Mouse (Mus musculus): ENCODE data around the gene Ank2. TPM values are rescaled to one million over a fixed set of nuclear protein-coding genes. Genes with fewer than 3 reads are reported as not detected.

Ank2 gene
- polyA plus RNA-seq, 1 experiment: 52.1 TPM

DNA sequence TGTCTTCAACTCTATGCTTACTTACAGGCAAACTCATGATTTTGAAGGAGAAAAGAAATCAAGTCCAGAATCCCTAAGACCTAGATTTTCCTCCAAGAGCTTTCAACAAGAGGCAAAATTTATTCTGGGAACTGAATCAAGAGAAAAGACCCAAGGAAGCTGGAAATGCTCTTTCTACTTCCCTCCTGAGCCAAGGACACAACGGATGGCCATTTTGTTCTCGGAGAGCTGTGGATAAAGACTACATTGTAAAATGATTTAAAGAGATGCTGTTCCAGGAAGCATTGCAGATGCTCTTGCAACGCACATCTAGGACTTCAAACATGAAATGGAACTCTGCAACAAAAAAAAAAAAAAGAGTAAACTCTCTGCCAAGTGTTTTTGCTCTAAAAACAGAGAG is 481.6 kb downstream of the Ank2 start:
- Histone ChIP-seq H3K36me3 (ENCODE audit: control insufficient read depth, insufficient read depth, low read length) (no peaks in the 10 kb centered on the region), H3K27me3 (ENCODE audit: control insufficient read depth, insufficient read depth, low read length) (no peaks in the 10 kb centered on the region), H3K4me3 (ENCODE audit: control insufficient read depth, low read depth, low read length) (no peak overlapping the region), H3K27ac (ENCODE audit: control insufficient read depth, insufficient read depth, low read depth, low read length) (no peak overlapping the region), H3K4me1 (ENCODE audit: control insufficient read depth, insufficient read depth, low read length) (no peaks in the 10 kb centered on the region)
- TF ChIP-seq POLR2A (IDR thresholded peaks at IDR 0.05; ENCODE audit: control insufficient read depth, low read depth, low read length) (no peak), CTCF (IDR thresholded peaks at IDR 0.05; ENCODE audit: control insufficient read depth, insufficient read depth, insufficient replicate concordance, low read depth, low read length) (no peak)

DNA sequence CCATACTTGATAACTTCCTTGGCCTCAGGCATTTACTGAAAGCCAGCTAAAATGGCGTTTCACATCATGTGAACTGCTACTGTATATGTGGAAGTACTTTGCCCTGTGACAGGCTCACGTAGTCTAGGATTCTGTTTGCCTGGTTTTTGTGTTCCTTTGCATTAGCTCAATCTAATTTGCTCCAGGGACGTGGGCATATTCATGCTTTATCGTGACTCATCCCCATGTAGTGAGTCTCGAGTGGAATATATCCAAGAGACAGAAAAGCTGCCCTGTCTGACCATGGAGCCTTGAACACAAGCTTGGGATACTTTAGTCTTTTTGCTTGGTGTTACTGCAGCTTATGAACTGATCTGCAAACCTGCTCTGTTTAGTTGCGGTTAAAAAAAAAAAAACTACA is 483.6 kb downstream of the Ank2 start:
- H3K4me1 ChIP-seq (ENCODE audit: control insufficient read depth, insufficient read depth, low read length): no peaks in the 10 kb centered on the region
- no peaks in the 10 kb centered on the region for H3K36me3 ChIP-seq (ENCODE audit: control insufficient read depth, insufficient read depth, low read length)
- no peaks in the 10 kb centered on the region for H3K27me3 ChIP-seq (ENCODE audit: control insufficient read depth, insufficient read depth, low read length)
- H3K27ac ChIP-seq (ENCODE audit: control insufficient read depth, insufficient read depth, low read depth, low read length): no peak overlapping the region
- no peak for TF ChIP-seq CTCF (IDR thresholded peaks at IDR 0.05; ENCODE audit: control insufficient read depth, insufficient read depth, insufficient replicate concordance, low read depth, low read length)
- TF ChIP-seq POLR2A (IDR thresholded peaks at IDR 0.05; ENCODE audit: control insufficient read depth, low read depth, low read length): no peak
- no peak overlapping the region for H3K4me3 ChIP-seq (ENCODE audit: control insufficient read depth, low read depth, low read length)

DNA sequence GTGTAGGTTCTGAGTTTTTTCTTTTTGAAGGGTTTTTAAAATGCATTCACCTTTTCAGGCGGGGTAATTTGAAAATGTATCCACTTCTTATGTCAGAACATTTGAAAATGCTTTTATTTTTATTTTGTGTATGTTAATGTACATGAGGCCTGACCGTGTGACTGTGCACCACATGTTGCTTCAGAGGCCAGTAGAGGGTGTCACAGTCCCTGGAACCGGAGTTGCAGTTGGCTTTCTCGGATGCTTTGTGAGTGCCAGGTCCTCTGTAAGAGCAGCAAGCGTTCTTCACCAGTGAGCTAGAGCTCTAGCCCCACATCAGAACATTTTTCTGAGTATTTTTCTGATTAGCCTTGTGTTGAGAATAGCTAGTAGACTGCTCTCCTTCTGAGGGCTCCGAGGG is 484.0 kb downstream of the Ank2 start:
- TF ChIP-seq CTCF (IDR thresholded peaks at IDR 0.05; ENCODE audit: control insufficient read depth, insufficient read depth, insufficient replicate concordance, low read depth, low read length): no peak
- TF ChIP-seq POLR2A (IDR thresholded peaks at IDR 0.05; ENCODE audit: control insufficient read depth, low read depth, low read length): no peak
- H3K36me3 ChIP-seq (ENCODE audit: control insufficient read depth, insufficient read depth, low read length): no peaks in the 10 kb centered on the region
- H3K27ac ChIP-seq (ENCODE audit: control insufficient read depth, insufficient read depth, low read depth, low read length): no peak overlapping the region
- no peaks in the 10 kb centered on the region for H3K27me3 ChIP-seq (ENCODE audit: control insufficient read depth, insufficient read depth, low read length)
- no peak overlapping the region for H3K4me3 ChIP-seq (ENCODE audit: control insufficient read depth, low read depth, low read length)
- H3K4me1 ChIP-seq (ENCODE audit: control insufficient read depth, insufficient read depth, low read length): no peaks in the 10 kb centered on the region

DNA sequence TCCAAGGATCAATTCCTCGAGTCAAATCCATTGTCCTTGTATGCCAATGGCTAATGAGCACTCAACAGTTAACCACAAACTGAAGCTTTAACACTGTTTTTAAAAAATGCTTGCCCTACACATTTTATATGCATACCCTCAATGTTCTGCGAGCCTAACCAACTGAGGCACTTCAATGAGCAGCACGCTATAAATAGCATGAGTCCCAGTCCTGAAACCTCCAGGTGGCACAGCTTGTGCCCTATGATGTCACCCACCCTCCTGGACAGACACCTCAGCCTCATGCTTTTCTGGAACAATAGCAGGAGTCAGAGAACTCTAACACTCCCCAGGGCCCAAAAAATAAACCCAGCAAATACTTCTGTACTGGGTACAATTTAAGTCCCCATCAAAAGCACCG is 485.2 kb downstream of the Ank2 start:
- Histone ChIP-seq H3K4me1 (ENCODE audit: control insufficient read depth, insufficient read depth, low read length) (no peaks in the 10 kb centered on the region), H3K4me3 (ENCODE audit: control insufficient read depth, low read depth, low read length) (no peak overlapping the region), H3K27me3 (ENCODE audit: control insufficient read depth, insufficient read depth, low read length) (no peaks in the 10 kb centered on the region), H3K27ac (ENCODE audit: control insufficient read depth, insufficient read depth, low read depth, low read length) (no peak overlapping the region), H3K36me3 (ENCODE audit: control insufficient read depth, insufficient read depth, low read length) (no peaks in the 10 kb centered on the region)
- no peak for TF ChIP-seq POLR2A (IDR thresholded peaks at IDR 0.05; ENCODE audit: control insufficient read depth, low read depth, low read length)
- TF ChIP-seq CTCF (IDR thresholded peaks at IDR 0.05; ENCODE audit: control insufficient read depth, insufficient read depth, insufficient replicate concordance, low read depth, low read length): no peak

DNA sequence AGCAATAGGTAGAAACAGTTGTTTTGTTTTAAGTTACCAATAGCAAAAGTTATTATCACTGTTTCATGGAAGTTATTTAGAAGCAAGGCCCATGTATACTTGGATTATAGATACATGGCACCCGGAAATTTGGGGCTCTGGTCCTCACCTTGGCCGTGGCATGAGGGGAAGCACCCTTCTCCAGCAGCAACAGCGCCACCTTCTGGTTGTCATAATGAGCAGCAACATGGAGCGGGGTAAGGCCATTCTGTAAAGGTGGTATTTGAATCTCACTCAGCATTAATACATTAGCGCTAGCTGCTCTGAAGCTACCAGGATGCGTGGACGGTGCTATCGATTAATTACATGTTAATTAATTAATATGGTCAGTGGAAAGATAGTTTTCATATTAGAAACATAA is 486.6 kb downstream of the Ank2 start:
- no peak overlapping the region for H3K4me3 ChIP-seq (ENCODE audit: control insufficient read depth, low read depth, low read length)
- no peaks in the 10 kb centered on the region for H3K4me1 ChIP-seq (ENCODE audit: control insufficient read depth, insufficient read depth, low read length)
- H3K27ac ChIP-seq (ENCODE audit: control insufficient read depth, insufficient read depth, low read depth, low read length): no peak overlapping the region
- no peaks in the 10 kb centered on the region for H3K36me3 ChIP-seq (ENCODE audit: control insufficient read depth, insufficient read depth, low read length)
- no peaks in the 10 kb centered on the region for H3K27me3 ChIP-seq (ENCODE audit: control insufficient read depth, insufficient read depth, low read length)
- TF ChIP-seq CTCF (IDR thresholded peaks at IDR 0.05; ENCODE audit: control insufficient read depth, insufficient read depth, insufficient replicate concordance, low read depth, low read length) (peak; percentile 78; the same call in 1 of the 2 replicates), POLR2A (IDR thresholded peaks at IDR 0.05; ENCODE audit: control insufficient read depth, low read depth, low read length) (no peak)

DNA sequence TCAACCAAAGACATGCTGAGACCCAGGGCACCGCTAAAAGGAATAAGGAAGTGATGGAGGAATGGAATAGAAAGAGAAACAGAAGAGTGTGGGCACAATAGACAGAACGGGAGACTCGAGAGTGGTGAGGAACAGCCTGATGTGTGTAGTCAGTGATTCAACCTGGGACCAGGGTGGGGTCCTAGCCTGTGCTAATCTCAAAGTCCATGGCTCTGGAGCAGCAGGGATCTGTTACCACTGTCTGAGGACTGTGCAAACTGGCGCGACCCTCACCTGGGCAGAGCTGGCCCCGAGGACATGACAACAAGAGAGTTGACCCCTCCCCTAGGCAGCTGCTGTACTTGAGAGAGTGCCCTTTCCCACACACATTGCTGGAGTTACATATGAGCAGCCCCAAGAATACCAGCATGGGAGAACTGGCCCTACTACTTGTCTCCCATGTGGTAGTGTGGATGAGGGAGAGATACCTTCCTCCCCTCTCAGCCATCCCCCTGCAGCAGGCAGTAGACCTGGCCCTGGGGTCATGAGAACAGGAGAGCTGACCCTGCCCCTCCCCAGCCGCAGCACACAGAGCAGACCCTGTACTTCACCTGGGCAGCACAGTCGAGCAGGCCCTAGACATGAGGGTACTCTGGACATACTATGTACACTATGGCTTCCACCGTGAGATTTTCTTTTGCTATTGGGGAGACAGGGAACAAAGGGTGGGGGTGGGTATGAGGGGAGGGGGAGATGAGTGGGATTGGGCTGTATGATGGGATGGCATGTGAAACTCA is 493.1 kb downstream of the Ank2 start:
- no peaks in the 10 kb centered on the region for H3K27me3 ChIP-seq (ENCODE audit: control insufficient read depth, insufficient read depth, low read length)
- TF ChIP-seq POLR2A (IDR thresholded peaks at IDR 0.05; ENCODE audit: control insufficient read depth, low read depth, low read length) (no peak), CTCF (IDR thresholded peaks at IDR 0.05; ENCODE audit: control insufficient read depth, insufficient read depth, insufficient replicate concordance, low read depth, low read length) (no peak)
- no peaks in the 10 kb centered on the region for H3K4me1 ChIP-seq (ENCODE audit: control insufficient read depth, insufficient read depth, low read length)
- H3K27ac ChIP-seq (ENCODE audit: control insufficient read depth, insufficient read depth, low read depth, low read length): no peak overlapping the region
- no peak overlapping the region for H3K4me3 ChIP-seq (ENCODE audit: control insufficient read depth, low read depth, low read length)
- H3K36me3 ChIP-seq (ENCODE audit: control insufficient read depth, insufficient read depth, low read length): no peaks in the 10 kb centered on the region

DNA sequence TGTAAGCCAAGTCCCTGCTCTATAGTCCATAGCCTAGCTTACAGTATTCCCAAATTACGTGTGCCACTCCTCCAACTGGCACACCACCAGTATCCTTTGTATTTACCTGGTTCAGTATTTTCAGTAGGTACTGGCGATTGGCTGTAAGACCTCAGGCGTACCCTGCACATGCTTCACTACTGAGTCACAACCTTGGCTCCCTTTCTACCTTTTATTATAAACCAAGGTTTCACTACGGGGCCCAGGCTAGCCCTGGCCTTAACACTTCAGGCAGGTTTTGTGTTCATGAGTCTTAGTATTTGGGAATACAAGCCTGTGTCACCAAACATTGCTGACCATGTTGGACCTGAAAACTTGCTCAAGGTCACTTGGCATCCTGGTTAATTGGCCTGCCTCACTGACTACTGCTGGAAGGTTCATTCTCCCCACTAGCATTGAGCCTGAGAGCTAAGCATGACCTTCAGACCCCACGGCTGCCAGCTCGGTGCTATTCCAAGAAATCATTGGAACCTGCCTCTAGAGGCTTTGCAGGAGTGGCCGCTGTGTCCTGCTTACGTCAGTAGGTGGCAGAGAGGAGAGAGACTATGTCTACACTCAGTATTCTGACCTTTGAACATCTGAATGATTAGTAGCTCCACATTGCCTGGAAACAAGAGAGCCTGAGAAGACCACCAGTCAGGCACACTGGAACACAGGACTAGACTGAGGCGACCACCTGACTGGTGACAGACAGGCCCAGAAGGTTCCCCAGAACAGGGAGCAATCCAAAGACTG is 494.1 kb downstream of the Ank2 start:
- Histone ChIP-seq H3K27ac (ENCODE audit: control insufficient read depth, insufficient read depth, low read depth, low read length) (no peak overlapping the region), H3K4me3 (ENCODE audit: control insufficient read depth, low read depth, low read length) (no peak overlapping the region), H3K36me3 (ENCODE audit: control insufficient read depth, insufficient read depth, low read length) (no peaks in the 10 kb centered on the region), H3K4me1 (ENCODE audit: control insufficient read depth, insufficient read depth, low read length) (no peaks in the 10 kb centered on the region), H3K27me3 (ENCODE audit: control insufficient read depth, insufficient read depth, low read length) (no peaks in the 10 kb centered on the region)
- no peak for TF ChIP-seq POLR2A (IDR thresholded peaks at IDR 0.05; ENCODE audit: control insufficient read depth, low read depth, low read length)
